Mouse (Mus musculus) liver, embryonic 14.5 days (tissue): ENCODE results near the gene Sgcd.

Source experiments
- CTCF ChIP-seq: IDR thresholded peaks from 2 replicates; pipeline ENCODE4 v1.5.1; 2016; ENCODE audit warnings: antibody characterized with exemption, low read depth, control low read depth
- EP300 ChIP-seq: IDR thresholded peaks from 2 replicates; pipeline ENCODE4 v1.6.1; 2016; ENCODE audit warnings: antibody characterized with exemption, low read depth

- TF ChIP-seq CTCF (no peak), EP300 (no peak)
These were observed 541.0 kb downstream of the Sgcd start for GRCm38 (mm10) chr11:47447790-47448189.
